Mouse (Mus musculus) MEL (cell line): ENCODE data around the gene Aldh9a1. TPM values are rescaled to one million over a fixed set of nuclear protein-coding genes. Genes with fewer than 3 reads are reported as not detected.
A peak's percentile ranks its signal among the peaks of the same experiment; 100 is the strongest.

Experiments
- DNase-seq: peaks from one replicate; pipeline ENCODE4 v3.0.0; 2011; ENCODE audit warnings: low read depth, low spot score
- H3K27ac ChIP-seq: 2 replicates; pipeline ENCODE4 v1.5.1; 2012; ENCODE audit warnings: low read depth, mild to moderate bottlenecking, control low read depth, low read length, moderate library complexity; ENCODE audit not compliant: control insufficient read depth
- H3K27me3 ChIP-seq, 2 experiments: fragments of 150-350 bp in 1 of 2; sonication (generic) in 1 of 2; 2 replicates each; pipeline ENCODE4 v1.6.1; 2012; ENCODE audit warnings: low read length in 2 of 2, mild to moderate bottlenecking in 2 of 2, improper control_type of control experiment in 1 of 2, moderate library complexity in 1 of 2; ENCODE audit not compliant: insufficient read depth in 2 of 2, control insufficient read depth in 1 of 2
- H3K36me3 ChIP-seq, 2 experiments: 2 replicates each; pipeline ENCODE4 v1.6.1; 2012 to 2014; ENCODE audit warnings: low read length in 2 of 2, improper control_type of control experiment in 1 of 2, inconsistent platforms in 1 of 2, mild to moderate bottlenecking in 1 of 2; ENCODE audit not compliant: insufficient read depth in 2 of 2, control insufficient read depth in 1 of 2
- H3K4me1 ChIP-seq, 2 experiments: fragments of 150-350 bp in 1 of 2; sonication (generic) in 1 of 2; 2 replicates each; pipeline ENCODE4 v1.6.1; 2012; ENCODE audit warnings: low read length in 2 of 2, improper control_type of control experiment in 1 of 2, mild to moderate bottlenecking in 1 of 2; ENCODE audit not compliant: insufficient read depth in 2 of 2, control insufficient read depth in 1 of 2
- H3K4me3 ChIP-seq, 2 experiments: fragments of 150-350 bp in 1 of 2; sonication (generic) in 1 of 2; 2 replicates each; pipeline ENCODE4 v1.5.1; 2012; ENCODE audit warnings: low read depth in 2 of 2, low read length in 2 of 2, mild to moderate bottlenecking in 2 of 2, moderate library complexity in 2 of 2, control low read depth in 1 of 2, improper control_type of control experiment in 1 of 2; ENCODE audit not compliant: control insufficient read depth in 1 of 2, insufficient read depth in 1 of 2
- H3K79me2 ChIP-seq: 2 replicates; pipeline ENCODE4 v1.6.1; 2012; ENCODE audit warnings: mild to moderate bottlenecking, low read length, moderate library complexity; ENCODE audit not compliant: control insufficient read depth, poor library complexity, insufficient read depth
- H3K9ac ChIP-seq: 2 replicates; pipeline ENCODE4 v1.6.1; 2012; ENCODE audit warnings: low read depth, mild to moderate bottlenecking, control low read depth, low read length, moderate library complexity; ENCODE audit not compliant: control insufficient read depth, poor library complexity, severe bottlenecking
- H3K9me3 ChIP-seq: fragments of 150-350 bp; sonication (generic); replicated peaks from 2 replicates; pipeline ENCODE4 v1.6.1; 2012; ENCODE audit warnings: mild to moderate bottlenecking, low read length, improper control_type of control experiment, moderate library complexity; ENCODE audit not compliant: insufficient read depth
- CHD1 ChIP-seq: IDR thresholded peaks from 2 replicates; pipeline ENCODE4 v1.6.1; 2012; ENCODE audit warnings: low read depth, mild to moderate bottlenecking, inconsistent platforms, low read length, improper control_type of control experiment
- E2F4 ChIP-seq: IDR thresholded peaks from 2 replicates; pipeline ENCODE4 v1.6.1; 2011; ENCODE audit warnings: low read depth, low read length, improper control_type of control experiment, borderline replicate concordance
- ELF1 ChIP-seq: IDR thresholded peaks from 2 replicates; pipeline ENCODE4 v1.6.1; 2014; ENCODE audit warnings: low read depth, mild to moderate bottlenecking, inconsistent platforms, low read length, improper control_type of control experiment, moderate library complexity
- EP300 ChIP-seq, 2 experiments: IDR thresholded peaks; 2 replicates each; pipeline ENCODE4 v1.6.1; 2011; ENCODE audit warnings: improper control_type of control experiment in 2 of 2, low read length in 2 of 2, low read depth in 1 of 2, mild to moderate bottlenecking in 1 of 2
- ETS1 ChIP-seq: IDR thresholded peaks from 2 replicates; pipeline ENCODE4 v1.6.1; 2012; ENCODE audit warnings: low read depth, mild to moderate bottlenecking, inconsistent platforms, low read length, improper control_type of control experiment, moderate library complexity
- JUND ChIP-seq: IDR thresholded peaks from 2 replicates; pipeline ENCODE4 v1.6.1; 2011; ENCODE audit warnings: low read depth, mild to moderate bottlenecking, improper control_type of control experiment, low read length
- MAZ ChIP-seq: IDR thresholded peaks from 2 replicates; pipeline ENCODE4 v1.6.1; 2012; ENCODE audit warnings: low read depth, mild to moderate bottlenecking, inconsistent platforms, low read length, improper control_type of control experiment
- MEF2A ChIP-seq: IDR thresholded peaks from 2 replicates; pipeline ENCODE4 v1.6.1; 2014; ENCODE audit warnings: low read depth, mild to moderate bottlenecking, inconsistent platforms, low read length, improper control_type of control experiment; ENCODE audit not compliant: poor library complexity, insufficient replicate concordance, severe bottlenecking; ENCODE audit errors: extremely low read depth
- MXI1 ChIP-seq: IDR thresholded peaks from 2 replicates; pipeline ENCODE4 v1.6.1; 2011; ENCODE audit warnings: mild to moderate bottlenecking, low read depth, low read length, improper control_type of control experiment
- NELFE ChIP-seq: IDR thresholded peaks from 2 replicates; pipeline ENCODE4 v1.6.1; 2011; ENCODE audit warnings: low read depth, low read length, improper control_type of control experiment
- NRF1 ChIP-seq: IDR thresholded peaks from 2 replicates; pipeline ENCODE4 v1.6.1; 2014; ENCODE audit warnings: low read depth, mild to moderate bottlenecking, inconsistent platforms, low read length, improper control_type of control experiment, moderate library complexity; ENCODE audit not compliant: poor library complexity, insufficient read depth, severe bottlenecking
- POLR2A ChIP-seq, 2 experiments: IDR thresholded peaks; 2 replicates each; pipeline ENCODE4 v1.6.1; 2011 to 2012; ENCODE audit warnings: low read length in 2 of 2, mild to moderate bottlenecking in 2 of 2, control low read depth in 1 of 2, improper control_type of control experiment in 1 of 2, low read depth in 1 of 2, moderate library complexity in 1 of 2; ENCODE audit not compliant: control insufficient read depth in 1 of 2, insufficient read depth in 1 of 2, poor library complexity in 1 of 2
- POLR2AphosphoS2 ChIP-seq: IDR thresholded peaks from 2 replicates; pipeline ENCODE4 v1.6.1; 2011; ENCODE audit warnings: low read length, improper control_type of control experiment
- RAD21 ChIP-seq: IDR thresholded peaks from 2 replicates; pipeline ENCODE4 v1.6.1; 2011; ENCODE audit warnings: mild to moderate bottlenecking, low read depth, low read length, improper control_type of control experiment
- RCOR1 ChIP-seq: IDR thresholded peaks from 2 replicates; pipeline ENCODE4 v1.6.1; 2012; ENCODE audit warnings: low read depth, mild to moderate bottlenecking, inconsistent platforms, low read length, improper control_type of control experiment
- SIN3A ChIP-seq: IDR thresholded peaks from 2 replicates; pipeline ENCODE4 v1.6.1; 2012; ENCODE audit warnings: low read length, improper control_type of control experiment, inconsistent platforms
- SMC3 ChIP-seq: IDR thresholded peaks from 2 replicates; pipeline ENCODE4 v1.6.1; 2011; ENCODE audit warnings: low read depth, low read length, improper control_type of control experiment
- TBP ChIP-seq: IDR thresholded peaks from 2 replicates; pipeline ENCODE4 v1.8.0; 2011; ENCODE audit warnings: low read depth, low read length, improper control_type of control experiment
- UBTF ChIP-seq: IDR thresholded peaks from 2 replicates; pipeline ENCODE4 v1.6.1; 2012; ENCODE audit warnings: low read depth, mild to moderate bottlenecking, inconsistent platforms, low read length, improper control_type of control experiment, moderate library complexity, borderline replicate concordance; ENCODE audit not compliant: insufficient read depth
- USF2 ChIP-seq, 2 experiments: IDR thresholded peaks; 2 replicates each; pipeline ENCODE4 v1.6.1; 2011 to 2012; ENCODE audit warnings: improper control_type of control experiment in 2 of 2, low read length in 2 of 2, borderline replicate concordance in 1 of 2, inconsistent platforms in 1 of 2, low read depth in 1 of 2, mild to moderate bottlenecking in 1 of 2; ENCODE audit not compliant: insufficient read depth in 1 of 2
- ZKSCAN1 ChIP-seq: IDR thresholded peaks from 2 replicates; pipeline ENCODE4 v1.6.1; 2012; ENCODE audit warnings: low read depth, mild to moderate bottlenecking, inconsistent platforms, low read length, improper control_type of control experiment, moderate library complexity
- ZNF384 ChIP-seq: IDR thresholded peaks from 2 replicates; pipeline ENCODE4 v1.6.1; 2012; ENCODE audit warnings: low read depth, mild to moderate bottlenecking, inconsistent platforms, low read length, improper control_type of control experiment
- polyA plus RNA-seq, 2 experiments: library from polyadenylated mRNA; stranded (reverse) in 1 of 2; unstranded in 1 of 2; fragments of >175 nt in 1 of 2; fragments of >200 nt in 1 of 2; gene quantifications; 2 replicates each; pipeline versions ENCODE4 v1.2.1 to v1.2.4; 2012; ENCODE audit warnings: low replicate concordance in 2 of 2, low read depth in 1 of 2; ENCODE audit not compliant: insufficient read length in 2 of 2, insufficient read depth in 1 of 2, missing spikeins in 1 of 2
- total RNA-seq: library from RNA; depleted of rRNA; stranded (reverse); fragments of 300-350 nt; gene quantifications from 2 replicates; pipeline ENCODE4 v1.2.3, GENCODE M21; 2012

Gene Aldh9a1
- total and polyA plus RNA-seq, 3 experiments, result 14.3 to 78.2 TPM; not detected in 1

- peak; percentile 77 for TF ChIP-seq ZNF384
- no peak for TF ChIP-seq MAZ
- no peak for TF ChIP-seq POLR2AphosphoS2
- no peak for TF ChIP-seq RCOR1
- TF ChIP-seq ZKSCAN1, result no peak
- no peak for TF ChIP-seq NRF1
- TF ChIP-seq MEF2A, result peak; percentile 78; the same call in 1 of the 2 replicates
- TF ChIP-seq ETS1, result no peak
- no peak for TF ChIP-seq E2F4
- TF ChIP-seq NELFE, result no peak
- TF ChIP-seq JUND, result no peak
- TF ChIP-seq SMC3, result no peak
- TF ChIP-seq RAD21, result no peak
- no peak for TF ChIP-seq UBTF
- TF ChIP-seq ELF1, result no peak
- TF ChIP-seq CHD1, result no peak
- TF ChIP-seq POLR2A (IDR thresholded peaks at IDR 0.05; ENCODE audit: control insufficient read depth in 1 of 2, insufficient read depth in 1 of 2, low read depth in 1 of 2, low read length in 2 of 2, poor library complexity in 1 of 2), result no peak
- TF ChIP-seq EP300 (IDR thresholded peaks at IDR 0.05; ENCODE audit: low read depth in 1 of 2, low read length in 2 of 2), result no peak
- no peaks in the 10 kb centered on the region for H3K9me3 ChIP-seq
- no peak overlapping the region for H3K9ac ChIP-seq
- no peak overlapping the region for H3K4me3 ChIP-seq
- DNase-seq, result no peak
- H3K36me3 ChIP-seq, result peaks cover 0 to 27% of the 10 kb centered on the region in 2 experiments; a peak in 2 of 4 replicates
- H3K27me3 ChIP-seq, result no peaks in the 10 kb centered on the region
- peak overlapping the region; percentile 75; the same call in 1 of the 2 replicates for H3K27ac ChIP-seq
- no peaks in the 10 kb centered on the region for H3K79me2 ChIP-seq
- H3K4me1 ChIP-seq, result peaks cover 16 to 30% of the 10 kb centered on the region in 2 experiments
Observed at GRCm38 (mm10) chr1:167385211-167385610, 35.4 kb downstream of the Aldh9a1 start.

- no peak for DNase-seq
- H3K4me1 ChIP-seq, result peaks cover 16 to 30% of the 10 kb centered on the region in 2 experiments
- no peak overlapping the region for H3K27ac ChIP-seq
- H3K9ac ChIP-seq, result no peak overlapping the region
- TF ChIP-seq USF2 (IDR thresholded peaks at IDR 0.05; ENCODE audit: borderline replicate concordance in 1 of 2, insufficient read depth in 1 of 2, low read depth in 1 of 2, low read length in 2 of 2), result no peak
- no peak for TF ChIP-seq RCOR1
- no peak for TF ChIP-seq E2F4
- no peak for TF ChIP-seq MEF2A
- TF ChIP-seq TBP, result no peak
- TF ChIP-seq MXI1, result no peak
- TF ChIP-seq SIN3A, result no peak
- no peaks in the 10 kb centered on the region for H3K27me3 ChIP-seq
- H3K9me3 ChIP-seq, result no peaks in the 10 kb centered on the region
- no peak overlapping the region for H3K4me3 ChIP-seq
- no peaks in the 10 kb centered on the region for H3K79me2 ChIP-seq
- peaks cover 0 to 27% of the 10 kb centered on the region in 2 experiments; a peak in 2 of 4 replicates for H3K36me3 ChIP-seq
Observed at GRCm38 (mm10) chr1:167385636-167386035, 35.8 kb downstream of the Aldh9a1 start.
